Mouse (Mus musculus): ENCODE measurements at regions not wholly inside any gene's neighbourhood (a gene's known extent, or its start where the extent isn't known, plus 50 kb on each side); places are given as distances from the start of the nearest gene placed in this dataset.

DNA sequence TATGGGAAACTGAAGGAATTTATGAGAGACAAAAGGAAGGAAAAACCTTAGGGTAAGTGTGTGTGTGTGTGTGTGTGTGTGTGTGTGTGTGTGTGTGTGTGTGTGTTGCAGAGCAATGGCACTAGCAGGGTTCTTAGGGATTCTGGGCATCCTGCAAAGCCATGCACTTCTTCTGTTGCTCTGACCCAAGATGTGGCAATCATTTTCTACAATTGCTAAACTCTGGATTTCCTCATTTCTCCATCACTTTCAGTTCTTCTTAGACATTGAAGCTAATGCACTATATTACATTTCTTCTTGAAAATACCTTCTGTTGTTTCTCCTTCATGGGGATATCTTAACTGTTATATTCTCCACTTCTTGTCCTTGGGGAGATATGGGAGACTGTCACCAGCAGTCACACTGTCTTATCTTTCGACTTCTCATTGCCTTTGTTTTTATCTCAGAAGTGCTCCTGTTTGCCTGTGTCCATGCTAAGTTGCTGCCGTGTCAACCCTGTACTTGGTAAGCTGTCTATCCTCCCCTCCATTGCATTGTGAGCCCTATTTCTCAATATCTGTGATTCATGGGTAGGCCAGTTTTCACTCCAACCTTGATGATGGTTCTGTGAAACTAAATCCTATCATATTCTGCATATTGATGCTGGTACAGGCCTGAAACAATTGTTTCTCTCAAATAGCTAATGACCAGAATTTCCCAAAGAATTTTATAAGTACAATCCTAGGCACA is 742.4 kb downstream of the Gm826 start:
- TF ChIP-seq POLR2A (IDR thresholded peaks at IDR 0.05; ENCODE audit: extremely low read depth, insufficient read depth, low read length), result no peak
- no peak for TF ChIP-seq CTCF (IDR thresholded peaks at IDR 0.05; ENCODE audit: extremely low read depth, insufficient read depth, low read length)

Data from cortical plate, adult 2 months (tissue).